Mouse (Mus musculus): Measurements from ENCODE around the gene March9. TPM values are rescaled to one million over a fixed set of nuclear protein-coding genes. Genes with fewer than 3 reads are reported as not detected.

The March9 gene
- polyA plus RNA-seq (2016; fragmentation: Nextera tagmentation; extraction: Ambion mirVana) = 1.2 and 1.6 TPM in 2 replicates

DNA sequence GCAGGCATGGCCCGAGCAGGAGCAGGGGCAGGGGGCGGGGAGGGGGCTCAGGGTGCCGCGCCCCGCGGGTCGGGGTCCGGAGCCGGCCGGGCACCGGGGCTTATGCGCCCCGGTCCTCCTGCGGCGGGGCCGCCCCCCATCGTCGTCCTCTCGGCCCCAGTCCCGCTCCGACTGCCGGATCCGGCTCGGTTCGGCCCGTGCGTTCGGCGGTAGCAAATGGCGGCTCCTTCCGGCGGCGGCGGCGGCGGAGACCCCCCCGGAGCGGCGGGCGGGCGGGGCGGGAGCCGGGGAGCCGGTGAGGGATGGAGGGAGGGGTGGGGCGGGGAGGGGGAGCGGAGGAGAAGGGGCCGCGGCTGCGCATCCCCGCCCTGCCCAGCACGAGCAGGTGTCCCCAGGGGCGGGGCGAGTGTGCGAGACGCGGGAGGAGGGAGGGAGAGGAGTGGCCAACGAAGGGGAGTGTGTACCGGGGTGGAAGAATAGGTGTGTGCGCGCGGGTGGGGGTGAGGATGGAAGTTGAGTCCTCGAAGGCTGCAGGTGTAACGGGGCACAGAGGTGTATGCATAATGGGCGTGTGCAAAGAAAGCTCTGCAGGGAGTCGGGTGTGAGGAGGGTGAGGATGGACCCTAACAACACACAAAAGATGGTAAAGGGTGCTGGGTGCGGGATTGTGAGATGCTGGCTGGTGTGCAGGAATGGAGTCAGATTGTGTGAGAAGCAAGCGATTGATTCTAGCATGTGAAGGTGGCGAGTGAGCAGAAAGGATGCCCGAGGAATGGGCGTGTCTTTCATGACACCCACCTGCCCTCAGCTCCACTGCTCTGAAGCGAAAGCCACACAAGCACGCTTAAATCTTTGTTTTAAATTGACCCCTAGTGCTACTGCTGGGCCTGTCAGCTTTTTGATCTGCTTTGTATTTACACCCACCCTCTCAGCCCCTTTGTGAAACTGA is at the start of gene March9:
TSS of gene March9 (minus strand) at position 217 of the 949 bp plus-strand sequence.
- peak within 1 kb of the TSS; percentile 96 for H3K4me3 ChIP-seq
- under 1% methylated on average over 62 of the region's 72 CpGs for WGBS
- peak; percentile 63 for DNase-seq (ENCODE audit: low spot score)
- peaks cover 37% of the 10 kb centered on the region for H3K36me3 ChIP-seq
- peak within 1 kb of the TSS; percentile 97 for H3K27ac ChIP-seq
- no peaks in the 10 kb centered on the region for H3K9me3 ChIP-seq
- H3K4me1 ChIP-seq (replicated peaks) = peaks cover 64% of the 10 kb centered on the region
- peaks cover 37% of the 10 kb centered on the region; the same call in 1 of the 2 replicates for H3K27me3 ChIP-seq (ENCODE audit: insufficient read depth, poor library complexity, severe bottlenecking)

DNA sequence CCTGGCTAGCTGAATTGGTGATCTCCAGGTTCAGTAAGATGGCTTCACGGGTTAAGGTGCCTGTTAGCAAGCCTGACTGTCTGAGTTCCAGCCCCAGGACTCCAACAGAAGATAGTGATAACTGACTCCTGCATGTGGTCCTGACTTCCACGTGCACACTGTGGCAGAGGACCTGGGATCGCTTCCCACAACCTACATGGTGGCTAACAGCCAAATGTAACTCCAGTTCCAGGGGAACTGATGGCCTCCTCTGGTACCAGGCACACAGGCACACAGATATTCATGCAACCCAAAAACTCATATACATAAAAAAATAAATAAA is 48.2 kb upstream of the March9 start:
- WGBS = 84% methylated on average over 3 of the region's 3 CpGs
- no peaks in the 10 kb centered on the region for H3K4me1 ChIP-seq (replicated peaks)
- H3K4me3 ChIP-seq = no peak overlapping the region
- no peak overlapping the region for H3K27ac ChIP-seq
- no peaks in the 10 kb centered on the region for H3K9me3 ChIP-seq
- peaks cover 52% of the 10 kb centered on the region for H3K36me3 ChIP-seq
- no peaks in the 10 kb centered on the region for H3K27me3 ChIP-seq (ENCODE audit: insufficient read depth, poor library complexity, severe bottlenecking)
- no peak for DNase-seq (ENCODE audit: low spot score)

DNA sequence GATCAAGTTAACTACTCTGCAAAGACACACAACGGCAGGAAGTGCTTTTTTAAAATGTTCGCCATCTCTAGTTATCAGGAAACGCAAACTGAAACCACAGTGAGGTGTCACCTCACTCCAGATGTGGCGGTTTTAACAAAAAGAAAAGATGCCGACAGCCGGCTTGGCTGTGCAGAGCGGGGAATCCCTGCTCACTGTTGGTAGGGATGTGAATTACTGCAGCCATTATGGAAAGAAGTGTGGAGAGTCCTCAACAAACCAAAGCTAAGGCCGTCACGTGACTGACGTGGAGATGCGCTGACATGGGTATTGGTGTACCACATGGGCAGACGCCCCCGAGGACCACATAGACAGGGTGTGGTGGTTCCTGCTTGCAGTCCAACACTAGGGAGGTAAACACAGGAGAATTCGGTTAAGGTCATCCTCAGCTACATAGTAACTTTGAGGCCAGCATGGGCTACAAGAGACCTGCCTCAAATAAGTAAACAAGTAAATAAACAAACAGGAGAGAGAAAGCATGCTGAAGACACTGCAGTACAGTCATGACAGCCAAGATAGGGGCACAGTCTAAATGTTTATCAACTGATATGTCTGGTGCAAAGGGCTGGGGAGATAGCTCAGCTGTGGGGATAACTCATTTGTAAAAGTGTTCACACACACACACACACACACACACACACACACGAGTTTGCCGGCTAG is 47.7 kb upstream of the March9 start:
- peaks cover 50% of the 10 kb centered on the region for H3K36me3 ChIP-seq
- WGBS = 94% methylated on average over 16 of the region's 16 CpGs

DNA sequence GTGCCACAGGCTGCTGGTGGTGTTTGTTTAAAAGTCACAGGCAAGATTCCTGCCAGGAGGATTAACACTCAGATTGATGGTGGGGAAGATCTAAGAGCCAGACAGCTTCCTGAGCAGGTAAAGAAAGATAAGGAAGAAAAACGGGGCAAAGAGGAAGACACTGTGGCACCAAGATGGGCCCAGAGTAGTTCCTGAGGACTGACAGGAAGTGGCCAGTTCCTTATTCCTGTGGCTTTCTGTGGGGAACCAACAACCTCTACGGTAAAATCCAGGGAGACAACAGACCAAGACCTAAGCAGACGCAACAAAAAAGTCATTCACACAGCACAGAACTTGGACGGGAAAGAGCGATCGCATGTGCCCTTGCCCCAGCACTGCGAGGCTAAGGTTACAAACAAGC is 43.6 kb upstream of the March9 start:
- WGBS = 83% methylated on average over 7 of the region's 7 CpGs
- Histone ChIP-seq H3K4me1 (replicated peaks) (no peaks in the 10 kb centered on the region), H3K36me3 (peaks cover 58% of the 10 kb centered on the region), H3K4me3 (no peak overlapping the region), H3K27me3 (ENCODE audit: insufficient read depth, poor library complexity, severe bottlenecking) (no peaks in the 10 kb centered on the region), H3K27ac (no peak overlapping the region), H3K9me3 (no peaks in the 10 kb centered on the region)
- DNase-seq (ENCODE audit: low spot score) = no peak

More for the DNA sequence above, 47.7 kb upstream of the March9 start:
- H3K4me3 ChIP-seq = no peak overlapping the region
- no peaks in the 10 kb centered on the region for H3K27me3 ChIP-seq (ENCODE audit: insufficient read depth, poor library complexity, severe bottlenecking)
- H3K27ac ChIP-seq = no peak overlapping the region
- no peak for DNase-seq (ENCODE audit: low spot score)
- H3K9me3 ChIP-seq = no peaks in the 10 kb centered on the region
- no peaks in the 10 kb centered on the region for H3K4me1 ChIP-seq (replicated peaks)

DNA sequence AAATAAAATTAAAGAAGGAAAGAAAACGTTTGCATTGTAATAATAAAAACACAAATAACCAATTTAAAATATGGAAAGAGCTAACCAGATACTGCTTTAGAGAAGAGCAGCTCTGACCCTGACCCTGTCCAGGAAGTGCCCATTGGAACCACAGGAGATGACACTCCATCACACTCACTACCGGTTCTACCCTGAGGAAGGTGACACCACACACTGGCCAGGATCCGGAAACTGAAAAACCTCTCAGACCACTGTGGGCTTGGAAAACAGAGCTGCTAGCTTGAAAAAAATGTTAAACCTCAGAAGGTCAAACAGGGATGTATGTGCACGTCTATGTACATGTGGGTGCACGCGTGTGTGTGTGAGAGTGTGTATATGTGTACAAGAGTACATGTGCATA is 41.2 kb upstream of the March9 start:
- H3K9me3 ChIP-seq = no peaks in the 10 kb centered on the region
- DNase-seq (ENCODE audit: low spot score) = no peak
- no peaks in the 10 kb centered on the region for H3K27me3 ChIP-seq (ENCODE audit: insufficient read depth, poor library complexity, severe bottlenecking)
- 91% methylated on average over 6 of the region's 6 CpGs for WGBS
- H3K36me3 ChIP-seq = peaks cover 64% of the 10 kb centered on the region
- H3K4me3 ChIP-seq = no peak overlapping the region
- H3K4me1 ChIP-seq (replicated peaks) = no peaks in the 10 kb centered on the region
- no peak overlapping the region for H3K27ac ChIP-seq

DNA sequence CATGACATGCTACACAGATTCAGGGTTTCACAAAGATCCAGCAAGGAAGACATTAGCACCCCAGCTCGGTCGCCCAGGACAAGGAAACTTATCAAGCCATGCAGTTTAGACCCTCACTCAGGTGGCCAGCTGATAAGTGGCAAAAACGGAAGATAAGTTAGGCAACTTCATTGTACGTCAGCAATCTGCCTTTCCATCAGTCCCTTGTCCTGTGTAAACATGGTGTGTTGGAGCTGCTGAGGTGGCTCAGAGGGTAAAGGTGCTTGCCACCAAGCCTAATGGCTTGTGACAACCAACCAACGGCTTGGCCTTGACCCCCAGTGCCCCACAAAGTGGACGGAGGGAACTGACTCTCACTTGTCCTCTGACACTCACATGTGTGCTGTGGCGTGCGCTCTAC is 40.4 kb upstream of the March9 start:
- H3K9me3 ChIP-seq = no peaks in the 10 kb centered on the region
- WGBS = 90% methylated on average over 8 of the region's 8 CpGs
- no peak overlapping the region for H3K27ac ChIP-seq
- H3K27me3 ChIP-seq (ENCODE audit: insufficient read depth, poor library complexity, severe bottlenecking) = no peaks in the 10 kb centered on the region
- H3K36me3 ChIP-seq = peaks cover 67% of the 10 kb centered on the region
- no peaks in the 10 kb centered on the region for H3K4me1 ChIP-seq (replicated peaks)
- no peak overlapping the region for H3K4me3 ChIP-seq
- no peak for DNase-seq (ENCODE audit: low spot score)

DNA sequence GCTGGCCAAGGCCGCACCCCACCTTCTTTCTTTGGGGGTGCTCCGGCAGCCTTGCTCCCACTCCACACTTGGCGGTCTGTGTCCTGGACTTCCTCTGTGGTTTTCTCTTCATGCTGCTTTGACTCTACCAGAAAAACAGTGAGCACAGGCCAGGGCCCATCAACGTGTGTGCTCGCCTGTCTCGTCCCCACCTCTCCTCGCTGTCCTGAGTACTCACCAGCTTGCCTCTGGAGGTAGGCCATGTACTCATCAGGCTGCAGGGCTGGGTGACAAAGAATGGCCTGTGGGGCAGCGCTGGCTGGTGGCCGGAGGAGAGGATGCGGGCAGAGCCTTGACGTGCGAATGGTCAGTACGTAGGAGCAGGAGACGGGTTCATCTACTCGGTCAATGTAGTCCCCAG is 39.9 kb upstream of the March9 start:
- 91% methylated on average over 15 of the region's 15 CpGs for WGBS
- Histone ChIP-seq H3K27me3 (ENCODE audit: insufficient read depth, poor library complexity, severe bottlenecking) (no peaks in the 10 kb centered on the region), H3K4me1 (replicated peaks) (no peaks in the 10 kb centered on the region), H3K4me3 (no peak overlapping the region), H3K9me3 (no peaks in the 10 kb centered on the region), H3K36me3 (peaks cover 67% of the 10 kb centered on the region), H3K27ac (no peak overlapping the region)
- DNase-seq (ENCODE audit: low spot score) = no peak

DNA sequence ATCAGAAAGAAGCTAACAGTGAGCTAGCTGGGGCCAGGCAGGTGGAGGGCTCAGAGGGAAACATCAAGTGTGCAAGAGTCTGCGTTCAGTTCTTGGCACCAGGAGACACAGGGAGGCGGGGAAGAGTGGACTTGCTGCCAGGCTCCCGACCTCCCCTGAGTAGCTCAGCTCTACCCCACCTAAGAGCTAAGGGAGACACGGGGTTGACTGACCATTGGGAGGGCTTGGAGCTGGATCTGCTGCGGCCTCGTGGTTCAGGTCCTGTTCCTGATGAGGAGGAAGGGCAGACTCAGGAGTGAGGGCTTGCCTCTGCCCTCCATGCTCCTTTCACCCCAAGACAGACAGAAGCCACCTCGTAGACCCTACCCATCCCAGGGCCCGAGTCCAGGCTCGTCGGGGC is 39.2 kb upstream of the March9 start:
- peaks cover 6% of the 10 kb centered on the region for H3K27me3 ChIP-seq (ENCODE audit: insufficient read depth, poor library complexity, severe bottlenecking)
- peaks cover 68% of the 10 kb centered on the region for H3K36me3 ChIP-seq
- no peak for DNase-seq (ENCODE audit: low spot score)
- no peak overlapping the region for H3K27ac ChIP-seq
- WGBS = 88% methylated on average over 10 of the region's 10 CpGs
- H3K9me3 ChIP-seq = no peaks in the 10 kb centered on the region
- no peak overlapping the region for H3K4me3 ChIP-seq
- H3K4me1 ChIP-seq (replicated peaks) = no peaks in the 10 kb centered on the region

DNA sequence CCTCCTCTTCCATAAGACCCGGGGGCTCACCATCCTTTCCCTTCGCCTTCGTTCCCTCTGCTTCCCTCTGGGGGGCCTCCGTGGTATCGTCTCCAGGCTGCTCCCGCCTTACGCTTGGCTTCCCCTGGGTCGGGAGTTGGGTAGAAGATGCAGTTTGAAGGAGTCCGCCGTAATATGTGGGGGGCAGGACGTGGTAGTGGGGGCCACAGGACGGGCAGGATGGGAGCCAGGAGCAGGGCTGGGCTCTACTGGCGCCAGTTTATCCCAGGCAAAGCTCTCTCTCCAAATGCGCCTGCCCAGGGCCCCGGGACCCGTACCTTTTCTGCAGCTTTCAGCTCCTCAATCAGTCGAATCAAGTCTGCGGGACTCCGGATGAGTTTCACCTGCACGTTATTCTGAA is 38.5 kb upstream of the March9 start:
- no peak overlapping the region for H3K4me3 ChIP-seq
- no peaks in the 10 kb centered on the region for H3K4me1 ChIP-seq (replicated peaks)
- peaks cover 13% of the 10 kb centered on the region for H3K27me3 ChIP-seq (ENCODE audit: insufficient read depth, poor library complexity, severe bottlenecking)
- H3K9me3 ChIP-seq = no peaks in the 10 kb centered on the region
- no peak for DNase-seq (ENCODE audit: low spot score)
- H3K27ac ChIP-seq = no peak overlapping the region
- H3K36me3 ChIP-seq = peaks cover 67% of the 10 kb centered on the region
- WGBS = 77% methylated on average over 20 of the region's 20 CpGs

DNA sequence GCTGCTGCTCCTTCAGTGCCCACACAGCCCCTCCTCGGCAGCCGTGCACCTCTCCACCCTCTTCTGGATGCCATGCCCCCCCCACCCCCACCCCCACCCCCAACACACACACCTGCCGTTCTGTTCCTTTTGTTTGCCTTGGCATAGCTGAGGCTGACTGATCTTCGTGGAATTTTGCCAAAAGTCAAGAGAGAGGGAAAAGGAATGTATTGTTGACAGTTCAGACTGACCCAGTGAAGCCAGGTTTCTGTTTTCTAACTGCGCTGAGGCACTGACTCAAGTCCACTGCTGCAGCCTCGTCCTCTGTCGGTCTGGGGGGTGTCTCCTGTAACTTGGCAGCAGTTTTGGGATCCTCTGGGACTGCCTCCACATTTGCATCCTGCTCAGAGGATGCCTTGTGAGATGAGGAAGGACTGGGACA is 34.4 kb upstream of the March9 start:
- Histone ChIP-seq H3K36me3 (peaks cover 52% of the 10 kb centered on the region), H3K27ac (no peak overlapping the region), H3K4me1 (replicated peaks) (peaks cover 23% of the 10 kb centered on the region), H3K9me3 (no peaks in the 10 kb centered on the region), H3K27me3 (ENCODE audit: insufficient read depth, poor library complexity, severe bottlenecking) (peaks cover 54% of the 10 kb centered on the region), H3K4me3 (no peak overlapping the region)
- DNase-seq (ENCODE audit: low spot score) = no peak
- WGBS = 68% methylated on average over 7 of the region's 7 CpGs

DNA sequence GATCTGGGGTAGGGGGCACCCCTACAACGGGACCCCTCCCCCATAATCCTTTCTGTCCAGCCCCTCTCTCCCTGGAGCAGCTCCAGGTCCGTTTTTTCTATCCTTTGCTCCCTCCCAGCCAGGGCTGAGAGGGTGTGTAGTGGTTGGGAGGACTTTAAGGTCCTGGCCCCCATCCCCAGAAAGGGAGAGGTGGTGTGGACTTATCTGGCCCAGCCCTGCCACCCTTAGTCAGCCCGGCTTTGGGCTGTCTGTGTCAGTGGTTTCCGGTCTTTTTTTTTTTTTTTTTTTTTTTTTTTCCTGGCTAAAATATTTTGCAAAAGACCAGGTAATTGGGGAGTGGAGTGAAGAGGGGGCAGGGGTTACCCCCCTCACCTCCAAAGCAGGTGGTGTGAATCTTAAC is 32.8 kb upstream of the March9 start:
- Histone ChIP-seq H3K4me3 (no peak overlapping the region), H3K27ac (no peak overlapping the region), H3K4me1 (replicated peaks) (peaks cover 23% of the 10 kb centered on the region), H3K27me3 (ENCODE audit: insufficient read depth, poor library complexity, severe bottlenecking) (peaks cover 71% of the 10 kb centered on the region), H3K9me3 (no peaks in the 10 kb centered on the region), H3K36me3 (peaks cover 36% of the 10 kb centered on the region)
- WGBS = 58% methylated on average over 4 of the region's 4 CpGs
- DNase-seq (ENCODE audit: low spot score) = no peak

DNA sequence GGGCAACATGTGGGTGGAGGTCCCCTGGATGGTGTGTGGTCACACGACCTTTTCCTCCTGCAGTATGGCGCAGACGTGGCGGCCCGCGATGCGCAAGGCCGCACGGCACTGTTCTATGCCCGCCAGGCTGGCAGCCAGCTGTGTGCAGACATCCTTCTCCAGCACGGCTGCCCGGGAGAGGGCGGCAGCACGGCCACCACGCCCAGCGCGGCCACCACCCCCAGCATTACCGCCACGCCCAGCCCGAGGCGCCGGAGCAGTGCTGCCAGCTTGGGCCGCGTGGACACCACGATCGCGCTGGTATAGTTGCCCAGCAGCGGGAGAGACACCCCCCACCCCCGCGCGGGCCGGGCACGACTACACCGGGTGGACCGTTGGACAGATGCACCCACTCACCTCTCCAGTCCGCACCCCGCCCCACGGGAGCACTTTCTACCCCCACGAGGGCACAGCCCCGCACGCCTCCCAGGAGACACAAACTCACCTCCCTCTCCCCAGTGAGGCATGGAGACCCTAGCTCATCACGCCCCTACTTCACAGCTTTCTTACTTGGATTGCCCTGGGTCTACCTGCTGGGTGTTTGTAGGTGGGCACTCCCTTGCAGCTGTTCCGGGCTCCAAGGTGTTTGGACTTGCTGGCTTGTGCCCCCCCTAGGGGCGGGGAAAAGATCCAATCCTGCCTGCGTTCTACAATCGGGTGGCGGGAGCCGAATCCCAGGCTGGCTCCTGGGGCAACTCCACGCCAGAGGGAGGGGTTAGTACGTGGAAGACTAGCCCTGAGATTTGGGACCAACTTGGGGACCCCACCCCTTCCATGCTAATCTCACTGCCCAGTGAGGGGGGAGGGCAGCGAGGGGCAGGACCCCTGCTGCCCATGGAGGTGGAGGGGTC is 31.8 kb upstream of the March9 start:
- H3K27me3 ChIP-seq (ENCODE audit: insufficient read depth, poor library complexity, severe bottlenecking) = peaks cover 81% of the 10 kb centered on the region
- 11% methylated on average over 51 of the region's 51 CpGs for WGBS
- DNase-seq (ENCODE audit: low spot score) = no peak

More for the DNA sequence above, 31.8 kb upstream of the March9 start:
- Histone ChIP-seq H3K27ac (0 out of 2 replicates have a peak overlapping the region, but pooled peaks have one; percentile 13), H3K4me3 (peak overlapping the region; percentile 39), H3K9me3 (no peaks in the 10 kb centered on the region), H3K4me1 (replicated peaks) (peaks cover 23% of the 10 kb centered on the region), H3K36me3 (peaks cover 26% of the 10 kb centered on the region)
